Mouse (Mus musculus): ENCODE data around the gene Cckbr.

GRCm38 (mm10) chr7:105396126-105396525 lies 29.4 kb upstream of the Cckbr start:
- TF ChIP-seq POLR2A (IDR thresholded peaks at IDR 0.05; ENCODE audit: borderline replicate concordance, extremely low read depth, insufficient read depth, insufficient read length, poor library complexity, severe bottlenecking) (no peak), CTCF (IDR thresholded peaks at IDR 0.05; ENCODE audit: borderline replicate concordance, extremely low read depth, insufficient read depth, insufficient read length) (no peak)

Data from brain, embryonic 14.5 days (tissue).